Mouse (Mus musculus) adrenal gland, postnatal 14 days (tissue): ENCODE results near the gene Crocc. TPM values are rescaled to one million over a fixed set of nuclear protein-coding genes. Genes with fewer than 3 reads are reported as not detected.

Experiments used
- DNase-seq: peaks from one replicate; pipeline ENCODE4 v3.0.0; 2021; ENCODE audit warnings: mixed read lengths
- total RNA-seq: library from RNA; stranded (reverse); gene quantifications from 2 replicates; pipeline ENCODE4 v1.2.3, GENCODE M21; 2021

Crocc gene
- total RNA-seq, 1 experiment from 2014 or later = 7.1 TPM

GRCm38 (mm10) chr4:140986024-140986710 lies 74.2 kb downstream of the Crocc start:
- DNase-seq = no peak

- DNase-seq = no peak
Measured at GRCm38 (mm10) chr4:140984544-140984943, 75.8 kb downstream of the Crocc start.

GRCm38 (mm10) chr4:140983442-140983841 lies 76.9 kb downstream of the Crocc start:
- peak; percentile 67 for DNase-seq

- DNase-seq = no peak
Measured at GRCm38 (mm10) chr4:140982808-140983207, 77.5 kb downstream of the Crocc start.

GRCm38 (mm10) chr4:140981605-140982004 lies 78.7 kb downstream of the Crocc start:
- no peak for DNase-seq

- peak; percentile 81 for DNase-seq
Measured at GRCm38 (mm10) chr4:140977886-140978692, 82.3 kb downstream of the Crocc start.

GRCm38 (mm10) chr4:140977278-140977677 lies 83.1 kb downstream of the Crocc start:
- no peak for DNase-seq

GRCm38 (mm10) chr4:140975356-140975755 lies 85.0 kb downstream of the Crocc start:
- peak; percentile 57 for DNase-seq

- no peak for DNase-seq
Measured at GRCm38 (mm10) chr4:140974408-140974807, 85.9 kb downstream of the Crocc start.

- peak; percentile 35 for DNase-seq
Measured at GRCm38 (mm10) chr4:140971691-140972090, 88.7 kb downstream of the Crocc start.

- DNase-seq = no peak
Measured at GRCm38 (mm10) chr4:140967386-140968159, 92.8 kb downstream of the Crocc start.

Other genes starting within 250 kb of the Crocc start
- gene Padi3, start 249.9 kb downstream of the Crocc start, total RNA-seq = not detected in 2 replicates
- gene Padi1, start 214.8 kb downstream of the Crocc start, total RNA-seq = not detected in 2 replicates
- gene Padi2, start 154.2 kb downstream of the Crocc start, total RNA-seq = 1.3 and 1.9 TPM in 2 replicates
- gene Sdhb, start 99.3 kb downstream of the Crocc start, total RNA-seq = 699 and 754 TPM in 2 replicates
- 28.7 and 37.1 TPM in 2 replicates for gene Atp13a2, start 73.7 kb downstream of the Crocc start, total RNA-seq
- 26.0 and 28.6 TPM in 2 replicates for gene Mfap2, start 50.1 kb downstream of the Crocc start, total RNA-seq
- gene Necap2, start 17.8 kb upstream of the Crocc start, total RNA-seq = 45.5 and 56.4 TPM in 2 replicates
- not detected in 2 replicates for gene Spata21, start 27.8 kb upstream of the Crocc start, total RNA-seq
- 105 and 107 TPM in 2 replicates for gene Szrd1, start 79.2 kb upstream of the Crocc start, total RNA-seq
- gene Fbxo42, start 87.4 kb upstream of the Crocc start, total RNA-seq = 21.7 and 23.5 TPM in 2 replicates
- 1.1 and 1.8 TPM in 2 replicates for gene Rsg1, start 153.4 kb upstream of the Crocc start, total RNA-seq
- gene Arhgef19, start 178.9 kb upstream of the Crocc start, total RNA-seq = 35.9 and 36.8 TPM in 2 replicates
- 18.8 and 19.4 TPM in 2 replicates for gene Epha2, start 240.7 kb upstream of the Crocc start, total RNA-seq